Mouse (Mus musculus) lung, postnatal 0 days (tissue): ENCODE measurements around the gene Ctnnal1.

Experiments
- CTCF ChIP-seq: IDR thresholded peaks from 2 replicates; pipeline ENCODE4 v1.5.1; 2016; ENCODE audit warnings: antibody characterized with exemption, mild to moderate bottlenecking
- EP300 ChIP-seq: IDR thresholded peaks from 2 replicates; pipeline ENCODE4 v1.6.1; 2016; ENCODE audit warnings: antibody characterized with exemption, mild to moderate bottlenecking, control low read depth

DNA sequence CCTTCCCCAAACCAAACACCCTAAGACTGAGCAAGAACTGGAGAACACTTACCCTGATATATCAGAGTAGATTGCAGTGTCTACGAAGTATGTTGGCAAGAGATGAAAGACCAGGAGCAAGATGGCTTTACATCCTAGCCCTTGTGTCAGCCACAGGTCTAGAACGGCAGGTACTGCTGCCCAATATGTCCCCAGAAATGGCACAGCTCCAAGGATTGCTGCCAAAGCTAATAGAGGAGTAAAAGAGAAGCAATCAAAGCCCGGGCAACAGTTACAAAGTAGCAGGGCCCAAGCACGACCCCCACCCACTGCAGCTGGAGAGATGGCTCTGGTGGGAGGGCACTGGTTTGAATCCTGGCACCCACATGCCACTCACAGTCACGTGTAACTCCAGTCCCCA, 23.5 kb upstream of the Ctnnal1 start:
- no peak for TF ChIP-seq CTCF
- TF ChIP-seq EP300, result no peak
